Mouse (Mus musculus) adrenal gland, postnatal 36 days (tissue): ENCODE results near the gene Paqr8. TPM values are rescaled to one million over a fixed set of nuclear protein-coding genes. Genes with fewer than 3 reads are reported as not detected.
"Not testable (repeated sequence)": the region's sequence is repeated elsewhere in the genome, so short reads cannot be mapped to it uniquely, and the experiment has no call there.

ENCODE experiments used
- DNase-seq, 2 experiments: peaks; one replicate each; pipeline ENCODE4 v3.0.0; 2021; ENCODE audit warnings: mixed read lengths in 1 of 2
- total RNA-seq, 2 experiments: library from RNA; stranded (reverse); gene quantifications; 2 replicates each; pipeline ENCODE4 v1.2.3; 2021

Paqr8 gene
- total RNA-seq, 2 experiments from 2014 or later, result 45.1 to 62.9 TPM

DNA sequence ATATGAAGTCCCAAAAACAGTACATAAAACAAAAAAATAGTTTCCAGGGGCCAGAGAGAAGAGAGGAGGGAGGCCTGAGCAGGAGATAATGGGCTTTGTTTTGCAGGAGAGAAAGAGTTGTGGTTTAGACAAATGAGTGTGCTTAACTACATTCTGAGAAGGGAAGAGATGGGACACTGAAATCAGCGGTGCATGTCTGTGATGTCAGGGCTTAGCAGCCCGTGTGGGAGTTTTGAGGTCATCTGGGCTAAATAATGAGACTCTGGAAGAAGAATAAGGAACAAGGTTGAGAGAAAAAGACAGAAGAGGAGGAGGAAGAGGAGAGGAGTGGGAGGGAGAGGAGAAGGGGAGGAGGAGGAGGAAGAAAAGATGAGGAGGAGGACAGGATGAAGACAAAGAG lies 21.7 kb downstream of the Paqr8 start:
- DNase-seq, result no peak

DNA sequence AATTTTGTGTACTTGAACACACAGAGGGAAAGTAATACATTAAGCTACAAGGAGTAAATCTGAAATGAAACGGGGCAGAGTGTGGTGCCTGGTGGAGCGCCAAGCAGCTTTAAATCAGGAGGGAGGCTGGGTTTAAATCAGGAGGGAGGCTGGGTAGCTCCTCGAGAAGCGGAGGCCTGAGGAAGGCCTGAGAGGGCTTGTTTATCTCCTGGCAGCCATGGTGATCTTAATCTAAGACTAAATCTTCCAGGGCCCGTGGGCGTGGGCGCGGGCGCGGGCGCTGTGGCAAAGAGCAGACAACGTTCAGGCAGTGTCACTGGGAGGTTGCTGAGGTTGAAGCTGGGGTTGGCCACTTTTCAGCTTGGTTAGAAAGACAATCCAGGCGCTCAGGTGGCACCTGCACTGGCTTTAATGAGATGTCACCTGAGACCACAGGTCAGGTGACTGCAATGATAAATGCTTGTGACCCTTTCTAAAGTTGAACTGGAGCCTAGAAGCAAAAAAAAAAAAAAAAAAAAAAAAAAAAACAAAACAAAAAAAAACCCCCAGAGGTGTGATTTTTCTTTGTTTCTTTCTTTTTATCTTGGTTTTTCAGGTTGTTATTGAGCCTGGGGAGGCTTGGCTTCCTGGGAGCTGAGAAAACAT lies 22.2 kb downstream of the Paqr8 start:
- no peak for DNase-seq

GRCm38 (mm10) chr1:20914769-20915168 lies 24.4 kb downstream of the Paqr8 start:
- DNase-seq, result no peak

DNA sequence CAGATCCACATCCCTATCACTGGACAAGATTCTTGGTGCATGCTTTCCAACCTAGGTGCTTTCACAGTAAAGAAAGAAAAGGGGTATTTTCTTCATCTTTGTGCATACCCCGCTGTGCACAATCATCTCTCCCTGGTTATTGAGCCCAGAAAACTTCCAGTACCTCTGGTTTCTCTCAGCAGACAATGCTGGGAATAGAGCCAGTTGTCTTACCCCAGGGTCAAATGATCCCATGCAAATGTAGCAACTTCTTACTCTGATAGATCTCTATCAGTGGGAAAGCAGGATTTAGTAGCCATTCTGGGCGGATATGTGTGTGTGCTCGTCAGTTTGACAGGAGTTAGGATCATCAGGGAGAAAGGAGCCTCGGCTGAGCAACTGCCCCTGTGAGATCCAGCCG lies 25.2 kb downstream of the Paqr8 start:
- peak in 1 of 2 experiments; percentile 30 for DNase-seq

- DNase-seq, result peak; percentile 35 to 42
Measured at GRCm38 (mm10) chr1:20917496-20918050, 27.2 kb downstream of the Paqr8 start.

- DNase-seq, result no peak
Measured at GRCm38 (mm10) chr1:20919728-20920127, 29.3 kb downstream of the Paqr8 start.

DNA sequence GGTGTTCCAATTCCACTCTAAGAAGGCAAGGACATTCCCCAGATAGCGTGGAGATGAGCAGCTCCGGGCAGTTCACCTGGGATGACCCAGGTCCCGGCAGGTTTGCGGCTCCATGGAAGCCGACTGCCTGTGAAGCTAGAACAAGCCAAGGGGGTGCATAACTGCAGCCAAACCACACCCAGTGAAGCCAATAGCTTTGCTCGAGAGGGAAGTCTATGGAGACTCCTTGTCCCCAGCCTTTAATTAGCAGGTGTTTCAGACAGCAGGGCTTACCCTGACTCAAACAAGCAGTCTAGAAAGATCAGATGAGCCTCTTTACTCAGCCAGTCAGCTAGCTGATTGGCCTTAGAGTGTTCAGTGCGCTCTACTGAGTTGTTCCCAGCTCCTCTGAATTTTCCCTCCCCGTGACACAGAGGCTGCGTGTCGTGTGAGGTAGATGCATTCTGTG lies 30.7 kb downstream of the Paqr8 start:
- DNase-seq, result peak in 1 of 2 experiments; percentile 17

GRCm38 (mm10) chr1:20922612-20923399 lies 32.4 kb downstream of the Paqr8 start:
- DNase-seq, result no peak

DNA sequence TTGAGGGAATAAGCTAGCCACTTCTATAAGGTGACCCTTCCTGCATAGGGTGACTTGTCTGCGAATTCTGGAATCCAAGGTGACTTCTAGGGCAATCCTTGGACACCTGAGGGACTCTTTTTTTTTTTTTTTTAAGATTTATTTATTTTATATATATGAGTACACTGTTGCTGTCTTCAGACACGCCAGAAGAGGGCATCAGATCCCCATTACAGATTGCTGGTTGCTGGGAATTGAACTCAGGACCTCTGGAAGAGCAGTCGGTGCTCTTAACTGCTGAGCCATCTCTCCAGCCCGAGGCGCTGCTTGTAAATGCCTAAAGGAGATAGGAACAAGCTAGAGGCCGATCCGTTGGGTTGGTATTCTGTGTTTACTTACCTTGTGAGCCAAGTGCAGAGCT lies 34.9 kb downstream of the Paqr8 start:
- DNase-seq, result not testable (repeated sequence)

GRCm38 (mm10) chr1:20925926-20926325 lies 35.5 kb downstream of the Paqr8 start:
- no peak for DNase-seq

DNA sequence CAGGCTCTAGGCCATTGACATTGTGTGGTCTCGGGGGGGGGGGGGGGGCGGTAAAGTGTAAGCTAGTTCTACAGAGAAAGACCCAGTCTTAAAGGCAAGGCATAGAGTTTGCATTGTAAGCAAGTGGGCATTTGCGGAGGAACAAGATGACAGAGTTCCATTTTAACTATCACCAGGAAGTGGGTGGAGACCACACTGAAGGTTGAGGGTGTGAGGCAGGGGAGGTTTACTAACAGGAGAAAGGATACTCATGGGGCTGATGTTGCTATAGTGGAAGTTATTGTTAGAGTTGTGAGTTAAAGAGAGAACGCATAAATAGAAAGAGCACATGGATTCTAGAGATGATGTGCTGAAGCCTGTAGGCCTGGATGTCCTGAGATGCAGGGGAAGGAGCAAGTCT lies 36.0 kb downstream of the Paqr8 start:
- no peak for DNase-seq

DNA sequence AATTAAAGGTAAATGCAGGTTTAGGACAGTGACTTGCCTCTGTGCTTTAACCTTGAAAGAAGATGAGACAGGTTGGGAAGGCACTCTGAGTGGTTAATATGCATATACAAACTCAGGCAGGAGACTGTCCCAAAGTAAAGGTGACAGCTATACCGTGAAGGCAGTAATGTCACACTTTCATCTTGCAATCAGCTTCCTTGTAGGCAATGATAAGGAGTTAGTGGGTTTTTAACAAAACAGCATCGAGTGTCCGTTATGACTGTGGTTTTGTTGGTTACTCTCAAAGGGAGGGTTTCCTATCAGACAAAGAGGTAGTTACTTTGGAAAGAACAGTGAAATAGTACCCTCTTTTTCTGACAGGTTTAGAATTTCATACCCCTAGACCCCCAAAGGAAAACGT lies 38.1 kb downstream of the Paqr8 start:
- DNase-seq, result no peak

GRCm38 (mm10) chr1:20933457-20933856 lies 43.1 kb downstream of the Paqr8 start:
- DNase-seq, result peak; percentile 50 to 70

DNA sequence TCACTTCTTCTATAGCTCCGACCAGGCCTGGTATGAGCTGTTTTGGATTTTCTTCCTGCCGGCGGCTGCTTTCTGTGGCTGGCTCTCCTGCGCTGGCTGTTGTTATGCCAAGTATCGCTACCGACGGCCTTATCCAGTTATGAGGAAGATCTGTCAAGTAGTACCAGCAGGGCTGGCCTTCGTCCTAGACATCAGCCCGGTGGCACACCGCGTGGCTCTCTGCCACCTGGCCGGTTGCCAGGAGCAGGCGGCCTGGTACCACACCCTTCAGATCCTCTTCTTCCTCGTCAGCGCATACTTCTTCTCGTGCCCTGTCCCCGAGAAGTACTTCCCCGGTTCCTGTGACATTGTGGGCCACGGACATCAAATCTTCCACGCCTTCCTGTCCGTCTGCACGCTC lies 44.7 kb downstream of the Paqr8 start:
- peak; percentile 65 to 77 for DNase-seq

GRCm38 (mm10) chr1:20939046-20939445 lies 48.6 kb downstream of the Paqr8 start:
- DNase-seq, result peak; percentile 15 to 57

GRCm38 (mm10) chr1:20940151-20940550 lies 49.7 kb downstream of the Paqr8 start:
- DNase-seq, result peak; percentile 43 to 49

DNA sequence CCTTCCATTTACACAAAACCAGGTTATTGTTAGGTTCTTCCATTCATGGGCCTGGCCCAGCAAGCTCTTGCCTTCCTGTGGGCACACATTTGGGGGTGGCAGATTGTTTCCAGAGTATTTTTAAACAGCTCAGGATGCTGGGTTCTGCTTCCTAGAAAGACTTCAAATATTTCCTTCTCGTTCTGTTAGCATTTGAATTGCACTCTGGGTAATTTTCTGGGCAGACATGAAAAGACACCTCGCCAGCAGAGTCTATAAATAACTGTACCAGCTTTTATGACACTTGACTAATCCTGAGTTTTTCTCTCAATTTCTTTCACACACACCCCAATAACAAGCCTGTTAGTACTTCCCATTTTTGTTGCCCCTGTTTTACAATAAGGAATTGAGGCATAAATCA lies 50.9 kb downstream of the Paqr8 start:
- DNase-seq, result no peak

DNA sequence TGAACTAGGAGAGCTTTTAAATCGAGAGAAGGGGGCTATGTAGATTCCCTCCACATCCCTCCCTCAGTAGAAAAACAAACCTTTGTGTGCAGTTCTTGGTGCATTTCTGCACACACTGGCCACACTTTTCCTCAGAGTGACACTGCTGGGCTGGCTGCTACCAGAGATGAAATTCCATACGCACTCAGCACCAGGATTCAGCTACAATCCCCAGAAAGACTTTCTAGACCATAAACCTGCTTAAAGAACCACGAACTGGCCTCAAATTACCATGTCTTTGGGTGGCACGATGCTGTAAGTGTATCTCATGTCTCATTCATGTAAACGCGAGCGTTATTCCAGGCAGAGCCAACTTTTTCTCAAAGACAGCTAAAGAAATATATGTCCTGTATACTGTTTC lies 51.5 kb downstream of the Paqr8 start:
- no peak for DNase-seq

- DNase-seq, result no peak
Measured at GRCm38 (mm10) chr1:20943016-20943415, 52.6 kb downstream of the Paqr8 start.

GRCm38 (mm10) chr1:20951300-20951763 lies 60.9 kb downstream of the Paqr8 start, which contains the start of gene Efhc1:
Efhc1 (plus strand) TSS chr1:20951626.
- DNase-seq, result peak; percentile 94 to 95

DNA sequence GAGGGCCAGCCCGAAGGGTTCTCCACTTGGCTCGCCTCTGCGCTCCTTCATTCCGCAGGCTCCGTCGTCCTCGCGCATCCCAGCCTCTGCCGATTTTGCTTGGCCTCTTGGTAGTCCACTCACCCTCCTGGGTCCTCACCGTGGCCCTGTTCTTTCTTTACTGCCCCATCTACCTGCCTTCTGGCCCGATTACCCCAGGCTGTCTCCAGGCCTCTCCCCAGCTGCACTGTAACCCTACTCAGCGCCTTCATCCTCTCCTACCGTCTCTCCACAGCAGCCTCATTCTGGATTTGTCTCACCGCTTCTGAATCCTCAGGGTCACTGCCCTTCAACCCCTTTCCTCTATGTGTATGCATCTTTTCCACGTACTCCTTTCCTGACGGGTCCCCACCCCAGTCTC lies 61.4 kb downstream of the Paqr8 start:
- no peak for DNase-seq

DNA sequence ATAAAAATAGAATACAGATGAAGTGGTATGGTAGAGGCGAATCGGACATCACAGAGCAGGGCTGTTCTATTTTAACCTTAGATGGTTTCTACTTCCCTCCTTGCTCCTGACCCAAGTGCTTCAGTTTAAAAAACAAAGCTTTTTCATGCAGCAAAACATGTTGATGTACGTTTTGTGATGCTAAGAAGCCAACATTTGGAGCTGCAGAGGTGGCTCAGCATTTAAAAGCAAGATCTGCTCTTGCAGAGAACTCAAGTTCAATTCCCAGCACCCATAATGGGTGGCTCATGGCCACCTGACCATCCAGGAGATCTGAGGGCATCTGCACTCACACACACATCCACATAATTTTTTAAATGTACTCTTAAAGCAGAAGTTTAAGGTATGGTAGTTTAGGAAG lies 64.5 kb downstream of the Paqr8 start:
- DNase-seq, result no peak

DNA sequence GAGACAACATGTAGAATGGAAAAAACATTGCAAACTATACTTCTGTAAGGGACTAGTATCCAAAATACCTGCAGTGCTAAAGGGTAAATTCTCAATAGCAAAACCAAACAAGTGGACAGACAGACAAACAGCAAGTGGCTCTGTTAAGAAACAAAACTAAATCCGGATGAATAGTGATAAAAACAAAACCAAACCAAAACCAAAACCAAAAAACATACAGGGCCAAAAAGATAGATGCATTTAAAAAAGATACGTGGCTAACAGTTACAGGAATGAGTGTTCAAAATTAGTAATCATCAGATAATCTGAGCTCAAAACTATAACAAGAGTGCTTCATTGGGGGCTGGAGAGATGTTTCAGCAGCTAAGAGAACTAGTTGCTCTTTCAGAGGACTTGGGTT lies 79.2 kb downstream of the Paqr8 start:
- DNase-seq, result no peak
